Mouse (Mus musculus): ENCODE measurements at regions not wholly inside any gene's neighbourhood (a gene's known extent, or its start where the extent isn't known, plus 50 kb on each side); places are given as distances from the start of the nearest gene placed in this dataset.

- 91% methylated on average over 3 of the region's 3 CpGs for WGBS
Measured at GRCm38 (mm10) chr12:21470286-21470685, 52.8 kb upstream of the Ywhaq start.

More at GRCm38 (mm10) chr12:21470286-21470685, 52.8 kb upstream of the Ywhaq start:
- no peaks in the 10 kb centered on the region; the same call in 1 of the 2 replicates for H3K4me1 ChIP-seq (ENCODE audit: control insufficient read depth, insufficient read depth, low read length)
- H3K4me3 ChIP-seq (ENCODE audit: insufficient read depth, low read depth, low read length): no peak overlapping the region
- TF ChIP-seq POLR2A (IDR thresholded peaks at IDR 0.05; ENCODE audit: insufficient read depth, low read depth, low read length): no peak
- TF ChIP-seq CTCF (IDR thresholded peaks at IDR 0.05; ENCODE audit: insufficient read depth, low read depth, low read length): no peak
- H3K27ac ChIP-seq (ENCODE audit: insufficient read depth, low read depth, low read length): no peak overlapping the region
